Mouse (Mus musculus) G1E (cell line): ENCODE measurements at regions not wholly inside any gene's neighbourhood (a gene's known extent, or its start where the extent isn't known, plus 50 kb on each side); places are given as distances from the start of the nearest gene placed in this dataset.

Experiments
- CTCF ChIP-seq: IDR thresholded peaks from 2 replicates; pipeline ENCODE4 v1.5.1; 2012; ENCODE audit warnings: low read depth, low read length, inconsistent platforms, mixed read lengths
- GATA1 ChIP-seq: IDR thresholded peaks from 2 replicates; pipeline ENCODE4 v1.6.1; 2012; ENCODE audit warnings: borderline replicate concordance, low read length, inconsistent platforms, mixed read lengths
- GATA2 ChIP-seq: IDR thresholded peaks from 2 replicates; pipeline ENCODE4 v1.6.1; 2012; ENCODE audit warnings: low read depth, low read length, inconsistent platforms, borderline replicate concordance
- POLR2AphosphoS5 ChIP-seq: IDR thresholded peaks from 2 replicates; pipeline ENCODE4 v1.6.1; 2012; ENCODE audit warnings: low read depth, low read length, inconsistent platforms; ENCODE audit not compliant: insufficient replicate concordance
- TAL1 ChIP-seq: conservative IDR thresholded peaks from 2 replicates; pipeline ENCODE4 v1.6.1; 2012; ENCODE audit warnings: low read depth, low read length, inconsistent platforms, mixed read lengths

DNA sequence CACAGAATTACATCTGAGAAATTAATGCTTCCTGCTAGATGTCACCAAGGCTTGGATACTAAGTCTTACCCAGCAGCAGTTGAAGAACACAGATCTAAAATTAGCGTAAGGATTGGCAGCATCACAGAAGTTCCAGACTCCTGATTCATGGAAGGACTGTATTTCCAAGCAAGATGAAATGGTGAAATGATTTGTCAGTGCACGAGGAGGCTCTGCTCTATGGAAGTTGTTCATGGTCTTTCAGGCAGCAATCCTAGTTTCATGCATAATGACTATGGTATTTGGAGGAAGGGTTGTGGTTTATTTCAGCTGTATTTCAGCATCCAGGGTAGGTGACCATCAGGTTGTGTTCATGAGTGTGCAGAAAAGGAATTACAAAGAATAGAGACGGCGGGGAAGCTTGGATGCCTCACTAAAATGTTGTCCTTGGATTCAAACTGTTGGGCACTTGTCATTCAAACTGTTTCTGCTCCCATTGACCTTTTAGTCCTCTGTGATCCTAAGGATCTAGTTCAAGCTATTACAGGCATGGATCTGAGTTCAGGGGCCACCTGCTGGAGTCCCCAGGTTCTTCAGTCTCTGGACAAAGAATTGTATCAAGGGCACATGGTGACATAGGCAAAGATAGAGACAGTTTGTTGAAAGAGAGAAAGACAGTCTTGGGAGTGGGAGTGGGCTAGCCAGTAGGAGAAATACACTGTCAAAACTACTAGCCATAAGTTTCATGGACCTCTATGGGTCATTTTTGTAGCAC is 1411.6 kb upstream of the A1bg start:
- TF ChIP-seq CTCF (no peak), GATA1 (no peak), TAL1 (no peak), POLR2AphosphoS5 (no peak), GATA2 (no peak)
